ENCODE assay signal across 9 mouse cellular contexts in the genomic region with DNA sequence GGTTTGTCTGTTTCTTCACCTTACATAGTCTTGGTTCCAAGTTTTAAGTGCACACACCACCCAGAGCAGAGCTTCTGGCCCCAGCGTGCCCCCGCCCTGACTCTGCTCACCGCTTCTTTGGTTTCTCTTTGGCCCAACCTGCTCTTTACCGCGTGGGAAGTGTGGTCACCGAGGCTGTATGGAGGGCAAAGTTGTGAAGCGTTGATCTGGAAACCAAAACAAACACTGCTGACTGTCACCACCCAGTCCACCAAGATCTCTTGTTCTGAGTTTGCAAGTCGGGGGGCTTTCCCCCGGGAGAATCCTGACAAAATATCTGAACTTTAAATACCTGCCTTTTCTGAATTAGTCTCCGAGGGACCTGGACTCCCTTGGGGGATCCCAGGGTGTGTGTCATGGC. TPM values are rescaled to one million over a fixed set of nuclear protein-coding genes. Genes with fewer than 3 reads are reported as not detected.
DNase-seq lines count a peak whose midpoint lies in the region; ATAC-seq and TF ChIP-seq lines count a peak whose summit lies in the region.
"Had no signal": no experiment of that assay in that cellular context is flagged by ENCODE, and none has a peak within 500 bp of the region (broad histone marks: within the 10 kb centered on the region; RNA-seq: fewer than 3 reads in every experiment).

No protein-coding gene starts in this region.

- no peak for TF ChIP-seq CTCF in CH12.LX (conservative IDR thresholded peaks at IDR 0.05 in 1 of 2, IDR thresholded peaks at IDR 0.05 in 1 of 2; ENCODE audit: low read depth in 2 of 2, low read length in 2 of 2)

- H3K27me3 ChIP-seq in kidney, embryonic 14.5 days (ENCODE audit: control insufficient read depth, insufficient read depth, low read length) = no peaks in the 10 kb centered on the region; the same call in 1 of the 2 replicates
- H3K27me3 ChIP-seq in CH12.LX (replicated peaks) = peaks cover 96% of the 10 kb centered on the region
- H3K27me3 ChIP-seq in heart, embryonic 15.5 days = no peaks in the 10 kb centered on the region
- H3K27me3 ChIP-seq: hindbrain, embryonic 15.5 days had no signal

- WGBS in kidney, embryonic 14.5 days = 26% methylated on average over 10 of the region's 10 CpGs
- WGBS in heart, embryonic 15.5 days = 33% methylated on average over 10 of the region's 10 CpGs

- TF ChIP-seq EP300 in CH12.LX (IDR thresholded peaks at IDR 0.05; ENCODE audit: low read length) = peak; percentile 58; the same call in 1 of the 2 replicates

- no peak for DNase-seq in kidney, adult 8-10 months
- peak; percentile 79 for DNase-seq in CH12.LX (ENCODE audit: extremely low read depth)
- peak; percentile 77 for DNase-seq in naive thymus-derived CD4-positive, alpha-beta T cell, adult 2 months (ENCODE audit: low read depth)
- no peak for DNase-seq in layer of hippocampus, adult 8-10 months (ENCODE audit: low spot score in 2 of 2)
- no peak for DNase-seq in layer of hippocampus, adult 9-11 months

- dilution Hi-C loops in CH12.LX (cut with MboI; ENCODE audit: extremely low pct_ligation_motif_present, extremely low pct_unique_long_range_greater_than_20kb, low sequenced_read_pairs) = no loop called here

- H3K4me3 ChIP-seq in kidney, embryonic 14.5 days (ENCODE audit: low read length) = no peak overlapping the region
- peak overlapping the region in 2 of 3 experiments; percentile 10 to 18 for H3K4me3 ChIP-seq in CH12.LX (replicated peaks in 1 of 3; ENCODE audit: low read depth in 2 of 3, low read length in 2 of 3, poor library complexity in 1 of 3)
- no peak overlapping the region for H3K4me3 ChIP-seq in heart, embryonic 15.5 days
- H3K4me3 ChIP-seq: hindbrain, embryonic 15.5 days; midbrain, embryonic 12.5 days had no signal

- in situ Hi-C loops in CH12.LX (cut with MboI; ENCODE audit: low pct_ligation_motif_present, low pct_unique_long_range_greater_than_20kb, low sequenced_read_pairs) = loop anchor here (5.0 kb wide), 2 partner anchors 33 to 67 kb away; no protein-coding TSS in a partner anchor

- peak overlapping the region; percentile 1; the same call in 1 of the 2 replicates for H3K9ac ChIP-seq in kidney, embryonic 14.5 days (ENCODE audit: low read depth, low read length)
- H3K9ac ChIP-seq in CH12.LX (ENCODE audit: insufficient read depth, low read depth) = peak overlapping the region; percentile 49
- no peak overlapping the region for H3K9ac ChIP-seq in heart, embryonic 15.5 days
- H3K9ac ChIP-seq: hindbrain, embryonic 15.5 days; midbrain, embryonic 12.5 days had no signal

- no peaks in the 10 kb centered on the region for H3K36me3 ChIP-seq in kidney, embryonic 14.5 days (ENCODE audit: control insufficient read depth, insufficient read depth, low read length)
- no peaks in the 10 kb centered on the region for H3K36me3 ChIP-seq in CH12.LX (replicated peaks in 1 of 2; ENCODE audit: control insufficient read depth in 1 of 2, insufficient read depth in 1 of 2, low read length in 1 of 2)
- no peaks in the 10 kb centered on the region for H3K36me3 ChIP-seq in heart, embryonic 15.5 days
- H3K36me3 ChIP-seq: hindbrain, embryonic 15.5 days; midbrain, embryonic 12.5 days had no signal

- no peaks in the 10 kb centered on the region for H3K9me3 ChIP-seq in kidney, embryonic 14.5 days (ENCODE audit: control insufficient read depth, low read length)
- peaks cover 4% of the 10 kb centered on the region for H3K9me3 ChIP-seq in CH12.LX (replicated peaks; ENCODE audit: low read length)
- H3K9me3 ChIP-seq in heart, embryonic 15.5 days (replicated peaks) = no peaks in the 10 kb centered on the region
- H3K9me3 ChIP-seq: hindbrain, embryonic 15.5 days; midbrain, embryonic 12.5 days had no signal

- no peaks in the 10 kb centered on the region for H3K79me2 ChIP-seq in CH12.LX (replicated peaks; ENCODE audit: control insufficient read depth, extremely low read depth, insufficient read depth, poor library complexity, severe bottlenecking)

- no peak for ATAC-seq in kidney, embryonic 14.5 days (ENCODE audit: low FRiP score, low TSS enrichment)
- no peak for ATAC-seq in heart, embryonic 15.5 days (replicated peaks; ENCODE audit: insufficient number of reproducible peaks, insufficient read depth, low FRiP score, low read depth)

- TF ChIP-seq RAD21 in CH12.LX (IDR thresholded peaks at IDR 0.05; ENCODE audit: low read depth, low read length) = no peak

- H3K4me2 ChIP-seq in kidney, embryonic 14.5 days (replicated peaks; ENCODE audit: low read depth, low read length) = peak overlapping the region; percentile 15
- H3K4me2 ChIP-seq in CH12.LX (ENCODE audit: insufficient read depth, low read depth, poor library complexity, severe bottlenecking) = peak overlapping the region; percentile 97
- peak overlapping the region; percentile 48 for H3K4me2 ChIP-seq in heart, embryonic 15.5 days
- H3K4me2 ChIP-seq: hindbrain, embryonic 15.5 days; midbrain, embryonic 12.5 days had no signal

- no peak for TF ChIP-seq POLR2A in CH12.LX (IDR thresholded peaks at IDR 0.05; ENCODE audit: low read depth, low read length)

- peaks cover 67% of the 10 kb centered on the region for H3K4me1 ChIP-seq in kidney, embryonic 14.5 days (ENCODE audit: control insufficient read depth, insufficient read depth, low read length)
- peaks cover 6 to 35% of the 10 kb centered on the region in 2 experiments; a peak in 3 of 4 replicates for H3K4me1 ChIP-seq in CH12.LX (ENCODE audit: control insufficient read depth in 1 of 2, insufficient read depth in 2 of 2)
- peaks cover 79% of the 10 kb centered on the region for H3K4me1 ChIP-seq in heart, embryonic 15.5 days (replicated peaks)

- peak overlapping the region; percentile 96; the same call in 1 of the 2 replicates for H3K27ac ChIP-seq in kidney, embryonic 14.5 days (ENCODE audit: low read depth, low read length)
- H3K27ac ChIP-seq in CH12.LX (ENCODE audit: insufficient read depth, low read depth) = peak overlapping the region; percentile 32; the same call in 1 of the 2 replicates
- peak overlapping the region; percentile 91 for H3K27ac ChIP-seq in heart, embryonic 15.5 days
- H3K27ac ChIP-seq: hindbrain, embryonic 15.5 days; midbrain, embryonic 12.5 days had no signal

TF ChIP-seq in CH12.LX, 34 proteins besides CTCF, POLR2A, EP300 and RAD21 (continues in another document):
- TF ChIP-seq MAZ (IDR thresholded peaks at IDR 0.05; ENCODE audit: low read depth, low read length) (peak; percentile 42; the same call in 1 of the 2 replicates), GABPA (IDR thresholded peaks at IDR 0.05; ENCODE audit: insufficient replicate concordance, low read depth, low read length) (no peak), MAX (IDR thresholded peaks at IDR 0.05; ENCODE audit: low read length) (peak; percentile 30; the same call in 1 of the 2 replicates), JUN (IDR thresholded peaks at IDR 0.05; ENCODE audit: insufficient read depth, low read depth, low read length) (no peak), KAT2A (IDR thresholded peaks at IDR 0.05; ENCODE audit: insufficient replicate concordance, low read length) (no peak), NRF1 (IDR thresholded peaks at IDR 0.05; ENCODE audit: low read depth, low read length) (no peak), SMC3 (IDR thresholded peaks at IDR 0.05; ENCODE audit: low read depth, low read length) (no peak), MEF2A (IDR thresholded peaks at IDR 0.05; ENCODE audit: borderline replicate concordance, low read depth, low read length) (peak; percentile 80), IRF4 (IDR thresholded peaks at IDR 0.05; ENCODE audit: low read depth, low read length) (peak; percentile 91), ZKSCAN1 (IDR thresholded peaks at IDR 0.05; ENCODE audit: borderline replicate concordance, low read depth, low read length) (no peak), ZMIZ1 (IDR thresholded peaks at IDR 0.05; ENCODE audit: low read depth, low read length) (no peak), BHLHE40 (IDR thresholded peaks at IDR 0.05; ENCODE audit: low read depth, low read length) (peak; percentile 78), MYC (IDR thresholded peaks at IDR 0.05; ENCODE audit: low read depth, low read length) (0 out of 2 replicates have a peak, but pooled peaks have one; percentile 31), MAFK (IDR thresholded peaks at IDR 0.05; ENCODE audit: insufficient replicate concordance, low read length) (peak; percentile 45; the same call in 1 of the 2 replicates), ETS1 (conservative IDR thresholded peaks at IDR 0.05; ENCODE audit: low read depth, low read length) (peak; percentile 86), TBP (conservative IDR thresholded peaks at IDR 0.05; ENCODE audit: low read depth, low read length) (no peak), SIN3A (IDR thresholded peaks at IDR 0.05; ENCODE audit: low read length) (0 out of 2 replicates have a peak, but pooled peaks have one; percentile 35), TCF12 (IDR thresholded peaks at IDR 0.05; ENCODE audit: low read depth, low read length) (peak; percentile 72), MXI1 (IDR thresholded peaks at IDR 0.05; ENCODE audit: low read depth, low read length) (0 out of 2 replicates have a peak, but pooled peaks have one; percentile 3), E2F4 (IDR thresholded peaks at IDR 0.05; ENCODE audit: insufficient replicate concordance, low read depth, low read length) (no peak), ZC3H11A (IDR thresholded peaks at IDR 0.05; ENCODE audit: low read depth, low read length) (no peak)

RNA-seq across cellular contexts. Expression of gene Gm21969, which starts 24.0 kb away (rescaled TPM):
- not detected in 2 replicates for polyA plus RNA-seq in kidney, embryonic 14.5 days (2014; fragmentation: Nextera tagmentation; extraction: Ambion mirVana)
- not detected in 2 replicates for total RNA-seq in CH12.LX (2012; rRNA removed)
- total RNA-seq in CH12.LX (2014; rRNA removed) = not detected in 2 replicates
- polyA plus RNA-seq in CH12.LX (2012; ENCODE audit: insufficient read length, low read depth) = not detected in 2 replicates
- polyA plus RNA-seq in heart, embryonic 15.5 days (2015; fragmentation: Nextera tagmentation; extraction: Ambion mirVana) = 0.05 TPM in 1 of 2 replicates, not detected in the other
- not detected for total RNA-seq in layer of hippocampus, adult 8-10 months (2022)
- polyA plus RNA-seq: hindbrain, embryonic 15.5 days; midbrain, embryonic 12.5 days had no signal

RNA-seq across cellular contexts. Expression of gene Aldh4a1, which starts 43.7 kb away (rescaled TPM):
- 31.3 and 37.3 TPM in 2 replicates for polyA plus RNA-seq in kidney, embryonic 14.5 days (2014; fragmentation: Nextera tagmentation; extraction: Ambion mirVana)
- 14.3 and 18.0 TPM in 2 replicates for total RNA-seq in CH12.LX (2012; rRNA removed)
- total RNA-seq in CH12.LX (2014; rRNA removed) = 5.5 and 6.5 TPM in 2 replicates
- polyA plus RNA-seq in CH12.LX (2012; ENCODE audit: insufficient read length, low read depth) = 6.1 and 6.5 TPM in 2 replicates
- 25.2 and 33.2 TPM in 2 replicates for polyA plus RNA-seq in heart, embryonic 15.5 days (2015; fragmentation: Nextera tagmentation; extraction: Ambion mirVana)
- 10 to 100 TPM; 19.3 to 26.5 (median 21.0) TPM for total RNA-seq in layer of hippocampus, adult 8-10 months (2022)

RNA-seq across cellular contexts. Expression of gene Iffo2, which starts 48.7 kb away (rescaled TPM):
- polyA plus RNA-seq in kidney, embryonic 14.5 days (2014; fragmentation: Nextera tagmentation; extraction: Ambion mirVana) = 7.1 and 9.4 TPM in 2 replicates
- 2.1 and 3.0 TPM in 2 replicates for total RNA-seq in CH12.LX (2012; rRNA removed)
- total RNA-seq in CH12.LX (2014; rRNA removed) = 0.28 and 0.38 TPM in 2 replicates
- polyA plus RNA-seq in CH12.LX (2012; ENCODE audit: insufficient read length, low read depth) = 0.42 and 0.60 TPM in 2 replicates
- polyA plus RNA-seq in heart, embryonic 15.5 days (2015; fragmentation: Nextera tagmentation; extraction: Ambion mirVana) = 2.4 and 3.4 TPM in 2 replicates
- 10 to 100 TPM; 16.0 to 18.5 (median 17.7) TPM for total RNA-seq in layer of hippocampus, adult 8-10 months (2022)

Comparison
In these comparisons a context has a peak if more than half of its experiments do, and no peak if none do; other contexts are left out.
1. H3K27ac ChIP-seq: peak in every context shown above with its lines; median percentile 96 in kidney, embryonic 14.5 days; 91 in heart, embryonic 15.5 days; 32 in CH12.LX.
2. H3K4me2 ChIP-seq: peak in every context shown above with its lines; median percentile 97 in CH12.LX; 48 in heart, embryonic 15.5 days; 15 in kidney, embryonic 14.5 days.
3. H3K4me3 ChIP-seq: peak in CH12.LX (2 of 3); none in kidney, embryonic 14.5 days (single experiment) and heart, embryonic 15.5 days (single experiment).
4. DNase-seq: peak in CH12.LX (single experiment) and naive thymus-derived CD4-positive, alpha-beta T cell, adult 2 months (single experiment); none in kidney, adult 8-10 months (0 of 2), layer of hippocampus, adult 8-10 months (0 of 2) and layer of hippocampus, adult 9-11 months (single experiment).